Mouse (Mus musculus) left cerebral cortex, postnatal 4 days (tissue): ENCODE data around the gene Prkd1. TPM values are rescaled to one million over a fixed set of nuclear protein-coding genes. Genes with fewer than 3 reads are reported as not detected.

Experiments used
- DNase-seq: peaks from one replicate; pipeline ENCODE4 v3.0.0-alpha.2; 2022
- intact Hi-C: fragments of 180-260 bp; cut with DNase I; formaldehyde crosslinking; loops from one replicate; pipeline ENCODE4 v1.15.1; 2025
- total RNA-seq, 2 experiments: library from RNA; stranded (reverse); gene quantifications; 2 replicates each; pipeline ENCODE4 v1.2.3; 2021

Gene Prkd1
- total RNA-seq, 2 experiments from 2014 or later: 9.4 to 10.2 TPM

DNA sequence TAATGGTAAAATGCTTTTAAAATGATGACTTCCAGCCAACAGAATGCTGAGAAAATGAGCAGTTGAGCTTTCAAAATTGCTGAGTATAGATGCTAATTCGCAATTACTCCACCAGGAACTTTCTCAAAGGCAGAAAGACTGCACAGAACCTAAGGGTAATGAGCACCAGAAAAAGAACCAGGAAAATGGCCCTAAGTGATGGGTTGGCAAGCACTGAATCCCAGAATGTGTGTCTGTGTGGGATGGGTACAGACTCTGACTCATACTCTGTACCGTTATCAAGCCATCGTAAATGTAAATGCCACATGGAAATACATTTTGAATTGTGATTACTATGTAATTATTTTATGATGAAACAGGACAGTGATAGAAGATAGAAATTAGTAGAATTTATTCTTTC, 197.1 kb downstream of the Prkd1 start:
- intact Hi-C loops: no loop called here
- no peak for DNase-seq

DNA sequence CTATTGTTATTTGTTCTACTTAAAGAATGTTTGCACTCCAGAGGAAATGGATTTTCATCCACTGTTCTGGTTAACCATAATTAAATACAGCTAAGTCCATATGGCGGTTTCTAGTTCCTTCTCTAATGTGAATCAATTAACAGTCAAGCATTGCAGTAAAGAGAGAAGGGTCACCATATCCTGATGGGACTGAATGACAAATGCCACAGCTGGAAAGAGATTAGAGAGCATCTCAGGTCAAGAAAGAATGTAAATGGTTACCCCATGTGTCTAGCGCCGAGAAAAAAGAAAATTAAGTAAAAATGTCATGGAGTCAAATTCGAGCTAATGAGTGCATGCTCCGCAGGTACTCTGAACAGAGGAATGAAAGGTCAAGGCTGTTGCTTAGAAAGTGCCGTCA, 212.2 kb downstream of the Prkd1 start:
- DNase-seq: no peak
- intact Hi-C loops: no loop called here

- no peak for DNase-seq
- intact Hi-C loops: no loop called here
Observed at GRCm38 (mm10) chr12:50430129-50430703, 218.7 kb downstream of the Prkd1 start.

DNA sequence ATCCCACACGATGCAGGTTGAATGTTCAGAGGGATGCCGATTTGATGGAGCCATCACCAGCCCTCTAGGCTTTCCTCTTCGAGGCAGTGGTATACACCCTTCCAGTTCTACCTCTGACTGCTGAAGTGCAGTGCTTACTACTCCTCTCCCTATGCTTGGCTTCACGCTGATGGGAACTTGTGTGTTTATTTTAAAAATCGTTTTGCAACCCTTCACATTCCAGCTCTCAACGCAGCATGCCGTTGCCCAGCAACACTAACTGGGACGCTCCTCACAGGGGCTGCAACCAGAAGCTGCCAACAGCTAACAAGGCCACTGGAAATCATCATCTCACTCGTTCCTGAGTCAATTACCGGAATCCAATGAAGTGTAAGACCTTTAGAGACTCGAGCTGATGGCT, 296.5 kb downstream of the Prkd1 start:
- peak; percentile 12 for DNase-seq
- intact Hi-C loops: no loop called here

DNA sequence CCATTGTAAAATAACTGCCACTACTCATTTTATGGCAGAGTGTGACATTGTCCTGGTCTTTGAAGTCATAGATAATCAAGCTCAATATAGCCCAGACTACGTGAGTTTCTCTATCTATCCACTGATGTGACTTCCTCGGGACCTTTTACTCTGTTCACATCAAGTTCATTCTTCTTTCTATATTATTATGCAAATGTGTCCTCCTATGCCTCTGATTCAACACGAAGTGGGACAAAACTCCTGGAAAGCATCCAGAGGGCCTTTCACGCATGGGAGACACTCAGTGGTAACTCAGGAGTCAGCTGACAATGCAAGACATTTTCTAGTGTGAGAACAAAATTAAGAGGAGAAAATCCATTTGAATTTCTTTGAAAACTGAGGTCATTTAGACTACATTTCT, 315.7 kb downstream of the Prkd1 start:
- intact Hi-C loops: no loop called here
- DNase-seq: peak; percentile 30

GRCm38 (mm10) chr12:50314634-50315033, 334.3 kb downstream of the Prkd1 start:
- DNase-seq: peak; percentile 35
- intact Hi-C loops: loop anchor here (5.0 to 10.0 kb wide), 3 partner anchors 220 to 633 kb away; no protein-coding TSS in a partner anchor

GRCm38 (mm10) chr12:50309276-50309675, 339.6 kb downstream of the Prkd1 start:
- intact Hi-C loops: no loop called here
- no peak for DNase-seq

DNA sequence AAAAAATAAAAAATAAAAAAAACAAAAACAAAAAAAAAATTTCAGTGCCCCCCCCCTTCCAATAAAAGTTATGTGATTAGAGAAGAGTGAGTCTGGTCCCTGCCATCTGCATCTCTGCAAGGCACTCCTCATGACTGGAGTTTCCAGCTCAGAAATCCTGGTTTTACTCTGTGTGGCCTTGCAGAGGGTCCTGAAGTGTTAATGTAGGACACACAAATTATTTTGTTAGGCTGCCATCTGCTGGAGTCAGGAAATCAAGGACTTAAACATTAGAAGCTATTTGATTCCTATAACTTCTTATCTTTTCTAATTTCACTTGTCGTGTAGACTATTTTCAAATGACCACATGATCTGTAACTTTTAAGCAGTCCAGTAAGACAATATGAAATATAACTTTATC, 347.6 kb downstream of the Prkd1 start:
- DNase-seq: peak; percentile 8
- intact Hi-C loops: no loop called here

- intact Hi-C loops: loop anchor here (5.0 to 10.0 kb wide), 3 partner anchors 344 to 924 kb away; no protein-coding TSS in a partner anchor
- DNase-seq: no peak
Observed at GRCm38 (mm10) chr12:50296067-50296466, 352.8 kb downstream of the Prkd1 start.

GRCm38 (mm10) chr12:50295549-50295948, 353.3 kb downstream of the Prkd1 start:
- DNase-seq: no peak

GRCm38 (mm10) chr12:50292834-50293233, 356.1 kb downstream of the Prkd1 start:
- DNase-seq: no peak

More at GRCm38 (mm10) chr12:50295549-50295948, 353.3 kb downstream of the Prkd1 start:
- intact Hi-C loops: loop anchor here (5.0 to 10.0 kb wide), 3 partner anchors 343 to 923 kb away; no protein-coding TSS in a partner anchor

More at GRCm38 (mm10) chr12:50292834-50293233, 356.1 kb downstream of the Prkd1 start:
- intact Hi-C loops: loop anchor here (5.0 to 10.0 kb wide), 2 partner anchors 654 to 892 kb away; no protein-coding TSS in a partner anchor
